Mouse (Mus musculus) adrenal gland, postnatal 10 days (tissue): ENCODE measurements around the gene 4930469K13Rik. TPM values are rescaled to one million over a fixed set of nuclear protein-coding genes. Genes with fewer than 3 reads are reported as not detected.

Experiments
- DNase-seq: peaks from one replicate; pipeline ENCODE4 v3.0.0; 2021; ENCODE audit warnings: mixed read lengths
- total RNA-seq, 2 experiments: library from RNA; stranded (reverse); gene quantifications; 2 replicates each; pipeline ENCODE4 v1.2.3; 2021

The 4930469K13Rik gene
- total RNA-seq, 2 experiments from 2014 or later, result not detected

DNA sequence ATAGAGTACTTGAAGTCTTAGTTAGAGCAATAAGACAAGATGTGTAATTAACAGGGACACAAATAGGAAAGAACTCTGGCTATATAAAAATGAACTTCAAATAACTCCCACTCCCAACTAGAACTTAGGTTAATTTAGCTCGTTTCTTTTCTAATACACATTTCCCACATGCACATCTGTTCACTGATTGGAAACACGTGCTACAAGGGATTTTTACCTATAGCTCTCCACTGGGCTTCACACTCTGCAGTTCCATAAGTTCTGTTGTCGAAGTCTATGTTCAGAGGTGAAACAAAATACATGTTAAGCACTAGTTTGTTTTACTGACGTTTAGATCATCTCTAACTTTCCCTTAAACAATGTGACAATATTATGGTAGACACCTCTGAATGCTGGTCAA, 118.2 kb downstream of the 4930469K13Rik start:
- DNase-seq, result no peak

DNA sequence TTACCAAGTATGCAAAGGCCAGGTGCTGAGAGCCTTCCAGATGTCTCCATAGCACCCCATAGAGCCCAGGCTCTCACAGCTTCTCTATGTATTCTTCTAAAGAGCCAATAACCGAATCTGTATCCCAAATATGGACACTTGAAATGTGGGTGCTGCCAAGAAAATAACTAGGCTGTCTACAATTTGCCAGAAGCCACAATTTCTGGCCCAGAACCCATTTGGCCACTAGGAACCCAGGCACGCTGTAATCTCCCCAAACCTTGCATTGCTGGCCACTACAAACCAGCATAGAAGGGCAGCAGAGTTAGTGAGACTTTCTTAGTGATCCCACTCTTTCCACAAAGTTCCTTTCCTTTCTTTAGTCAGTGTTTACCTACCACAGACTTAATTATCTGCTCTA, 123.2 kb downstream of the 4930469K13Rik start:
- no peak for DNase-seq

DNA sequence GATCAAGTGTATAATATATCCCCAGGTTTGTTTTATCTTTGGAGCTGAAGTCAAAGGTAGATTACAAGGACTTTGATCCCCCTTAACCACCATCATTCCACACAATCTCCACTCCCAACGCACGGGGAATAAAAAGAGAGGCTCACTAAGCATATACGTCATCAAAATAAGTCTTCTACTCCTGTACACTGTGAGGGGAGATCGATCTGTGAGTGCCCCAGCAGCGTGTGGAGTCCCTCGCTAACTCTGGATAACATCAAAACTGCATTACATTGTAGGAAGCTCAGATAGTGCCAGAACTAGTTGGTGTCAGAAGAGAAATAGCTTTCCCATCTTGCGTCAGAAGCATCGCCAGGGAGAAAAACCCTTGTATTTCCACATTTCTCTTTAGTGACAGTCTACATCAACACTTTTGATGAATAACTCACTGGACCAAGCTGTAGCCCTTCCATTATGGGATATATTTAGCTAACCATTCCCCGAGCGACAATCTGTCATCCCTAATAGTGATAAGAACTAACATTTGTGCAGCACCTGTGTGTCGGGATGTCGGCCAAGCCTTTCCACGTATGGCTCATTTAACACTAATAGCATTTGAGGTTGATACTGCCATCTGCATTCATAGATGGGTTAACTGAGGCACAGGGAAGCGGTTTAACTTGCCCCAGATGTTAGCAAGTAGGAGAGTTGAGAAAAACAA, 123.9 kb downstream of the 4930469K13Rik start:
- no peak for DNase-seq

DNA sequence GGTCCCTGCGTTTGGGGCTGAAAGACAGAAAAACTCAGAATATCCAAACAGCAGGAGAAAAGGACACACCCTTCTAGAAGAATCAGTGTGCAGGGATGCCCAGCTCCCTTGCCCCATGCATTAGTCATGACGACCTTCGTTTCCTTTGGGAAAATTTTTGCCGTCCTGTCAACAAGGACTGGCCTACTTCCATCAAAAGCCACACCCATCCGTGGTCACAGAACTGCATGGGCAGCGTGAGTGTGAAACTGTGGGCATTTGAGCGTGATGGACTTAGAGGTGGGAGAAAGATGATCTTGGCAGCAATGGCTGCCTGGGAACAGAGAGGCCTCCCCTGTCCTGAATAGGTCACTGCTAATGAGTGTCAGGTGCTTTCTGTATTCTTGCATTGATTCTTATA, 126.2 kb downstream of the 4930469K13Rik start:
- DNase-seq, result no peak

GRCm38 (mm10) chr11:33969199-33969598, 129.2 kb downstream of the 4930469K13Rik start:
- no peak for DNase-seq

DNA sequence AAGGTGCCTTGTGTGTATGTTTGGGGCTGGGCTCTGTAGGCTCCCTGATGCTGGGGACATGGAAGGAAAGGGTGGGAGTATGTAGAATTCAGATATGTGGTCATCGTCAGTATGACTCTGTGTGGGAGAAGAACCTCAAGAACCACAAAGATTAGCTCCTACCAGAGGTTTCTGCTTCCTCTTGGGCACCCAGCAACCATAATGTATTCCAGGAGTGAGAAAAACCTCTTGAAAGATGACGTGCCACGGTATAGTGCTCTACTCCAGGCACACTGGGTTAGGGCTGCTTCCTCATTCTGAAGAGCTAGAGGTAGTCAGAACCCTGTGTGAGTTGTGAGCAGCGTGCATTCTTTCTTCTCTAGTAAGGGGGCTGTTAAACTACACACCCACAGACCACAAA, 130.6 kb downstream of the 4930469K13Rik start:
- no peak for DNase-seq

- no peak for DNase-seq
These were observed 133.0 kb downstream of the 4930469K13Rik start for GRCm38 (mm10) chr11:33965380-33965779.

- no peak for DNase-seq
These were observed 135.5 kb downstream of the 4930469K13Rik start, which contains the start of gene Kcnmb1 for GRCm38 (mm10) chr11:33962688-33963407. TSS of gene Kcnmb1 (plus strand) at chr11:33963013.

GRCm38 (mm10) chr11:33962178-33962577, 136.2 kb downstream of the 4930469K13Rik start:
- DNase-seq, result no peak

DNA sequence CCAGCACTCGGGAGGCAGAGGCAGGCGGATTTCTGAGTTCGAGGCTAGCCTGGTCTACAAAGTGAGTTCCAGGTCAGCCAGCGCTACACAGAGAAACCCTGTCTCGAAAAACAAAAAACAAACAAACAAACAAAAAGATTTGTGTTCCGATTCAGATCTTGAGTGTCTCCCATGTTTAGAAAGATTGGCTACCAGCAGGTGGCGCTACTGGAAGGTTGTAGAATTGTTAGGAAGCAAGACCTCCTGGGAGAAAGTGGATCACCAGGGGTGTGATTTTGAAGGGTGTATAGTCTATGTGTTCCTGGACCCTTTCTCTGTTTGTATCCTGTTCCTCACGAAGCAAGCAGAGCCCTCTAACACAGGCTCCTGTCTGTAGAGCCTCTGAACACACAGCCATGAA, 139.6 kb downstream of the 4930469K13Rik start:
- DNase-seq, result peak; percentile 46

- DNase-seq, result no peak
These were observed 140.8 kb downstream of the 4930469K13Rik start for GRCm38 (mm10) chr11:33957595-33957994.

- no peak for DNase-seq
These were observed 141.7 kb downstream of the 4930469K13Rik start for GRCm38 (mm10) chr11:33956623-33957022.

GRCm38 (mm10) chr11:33955982-33956381, 142.4 kb downstream of the 4930469K13Rik start:
- no peak for DNase-seq

DNA sequence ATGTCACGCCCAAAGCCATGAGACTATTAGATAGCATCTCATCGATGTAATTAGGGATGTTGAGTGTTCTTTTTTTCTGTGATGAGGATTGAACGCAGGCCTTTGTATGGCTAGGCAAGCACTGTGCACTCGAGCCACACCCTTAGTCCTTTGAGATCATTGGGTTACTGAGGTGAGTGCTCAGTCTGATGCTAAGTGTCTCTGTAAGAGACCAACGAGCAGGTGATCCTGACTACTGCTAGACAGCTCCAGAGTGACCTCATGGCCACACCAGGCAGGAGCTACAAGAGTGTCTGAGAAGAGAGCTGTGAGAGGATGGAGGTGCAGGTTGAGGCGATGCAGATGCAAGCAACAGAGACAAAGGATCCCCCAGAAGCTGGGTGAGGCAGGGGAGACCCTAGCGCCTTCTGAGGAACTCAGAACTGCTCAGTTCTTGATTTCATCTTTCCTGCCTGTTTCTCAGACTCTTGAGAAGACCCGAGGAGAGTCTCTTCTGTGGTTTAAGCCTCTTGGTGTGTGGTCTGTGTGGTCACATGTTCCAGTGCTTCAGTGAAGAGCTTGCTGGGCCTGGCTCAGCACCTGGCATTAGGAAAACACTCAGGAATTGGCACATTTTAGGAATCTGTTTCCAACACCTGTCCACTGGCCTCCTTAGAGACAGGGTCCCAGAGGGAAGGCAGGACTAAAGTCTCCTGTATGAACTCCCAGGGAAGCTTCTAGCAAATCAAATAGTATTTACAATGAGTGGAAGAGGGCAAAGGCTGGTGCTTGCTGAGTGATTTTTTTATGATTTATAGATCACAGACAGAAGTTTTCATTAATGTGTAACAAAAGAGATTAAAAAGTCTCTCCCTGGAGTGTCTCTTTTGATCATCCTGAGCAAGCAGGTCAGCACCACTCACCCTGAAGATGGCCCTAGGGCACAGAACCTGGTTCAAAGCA, 146.4 kb downstream of the 4930469K13Rik start:
- DNase-seq, result no peak

- no peak for DNase-seq
These were observed 147.2 kb downstream of the 4930469K13Rik start for GRCm38 (mm10) chr11:33951155-33951554.

GRCm38 (mm10) chr11:33946501-33946900, 151.9 kb downstream of the 4930469K13Rik start:
- DNase-seq, result no peak

DNA sequence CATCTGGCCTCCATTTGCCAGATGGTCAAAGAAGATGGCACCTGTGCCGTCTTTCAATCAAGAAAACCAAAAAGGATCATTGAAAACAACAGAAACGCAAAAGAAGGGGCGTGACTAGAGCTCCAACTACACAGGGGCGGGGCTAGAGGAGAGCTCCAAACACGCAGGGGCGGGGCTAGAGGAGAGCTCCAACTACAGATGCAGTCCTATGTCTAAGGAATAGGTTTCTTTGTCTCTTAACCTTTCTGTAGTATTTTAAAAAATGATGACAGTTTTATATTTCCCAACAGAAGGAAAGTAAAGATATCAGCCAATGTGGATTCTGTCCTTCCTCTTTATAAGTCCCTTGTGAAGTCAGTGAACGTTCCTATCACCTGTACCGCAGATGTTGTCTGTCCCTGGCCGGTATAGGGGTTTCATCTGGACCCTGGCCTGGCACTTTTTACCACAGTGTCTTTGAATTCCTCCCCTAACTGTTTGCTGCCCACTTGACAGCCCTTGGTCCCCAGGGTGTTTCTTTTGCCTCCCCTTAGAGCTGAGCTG, 153.5 kb downstream of the 4930469K13Rik start:
- DNase-seq, result no peak

DNA sequence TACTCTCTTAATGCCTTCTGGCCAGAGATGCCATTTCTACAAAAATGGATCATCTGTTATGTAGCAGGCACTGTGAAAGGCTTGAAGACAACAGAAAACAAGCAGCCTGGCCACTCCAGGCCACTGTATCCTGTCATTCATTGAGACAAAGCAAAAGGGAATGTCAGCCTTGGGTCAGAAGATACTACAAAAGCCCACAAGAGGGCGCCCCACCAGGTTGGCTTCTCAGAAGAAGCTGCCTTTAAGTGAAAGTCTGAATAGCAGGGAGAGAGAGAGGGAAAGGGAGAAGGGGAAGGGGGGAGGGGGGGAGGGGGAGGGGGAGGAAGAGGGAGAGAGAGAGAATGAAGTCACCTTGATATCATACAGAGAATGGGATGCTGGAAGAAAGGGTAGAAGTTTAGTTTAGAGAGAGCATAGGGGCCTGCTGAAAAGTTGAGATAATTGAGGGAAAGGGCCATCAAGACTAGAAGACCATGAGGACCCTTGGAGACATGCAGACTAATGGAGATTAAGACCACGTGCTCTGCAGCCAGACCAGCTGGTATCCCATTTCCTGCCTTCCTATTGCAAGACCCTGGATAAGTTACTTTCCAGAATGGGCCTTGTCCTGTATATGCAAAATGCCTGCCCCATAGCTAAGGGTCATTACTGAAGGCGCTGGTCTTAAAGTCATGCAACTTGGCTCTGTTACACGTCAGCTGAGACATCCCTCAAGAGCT, 154.1 kb downstream of the 4930469K13Rik start:
- DNase-seq, result peak; percentile 25

DNA sequence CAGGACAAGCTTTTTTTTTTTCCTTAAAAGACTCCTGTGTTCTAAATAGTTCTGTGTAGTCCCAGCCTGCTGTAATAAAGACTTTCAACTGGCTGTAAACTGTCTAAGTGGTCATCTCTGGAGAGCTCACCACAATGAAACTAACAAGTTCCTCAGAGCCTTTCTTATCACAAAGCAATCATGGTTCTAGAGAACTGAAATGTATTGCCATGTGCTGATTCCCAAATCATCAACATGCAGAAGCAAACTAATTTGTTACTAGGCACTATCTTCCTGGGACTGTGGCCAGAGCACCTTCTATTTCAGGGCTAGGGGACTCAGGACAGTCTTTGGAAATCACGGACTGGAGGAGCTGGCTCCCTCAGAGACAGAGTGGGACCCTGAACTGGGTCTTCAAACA, 154.8 kb downstream of the 4930469K13Rik start:
- DNase-seq, result no peak

- DNase-seq, result no peak
These were observed 158.8 kb downstream of the 4930469K13Rik start for GRCm38 (mm10) chr11:33939456-33940113.
